Mouse (Mus musculus): ENCODE measurements at regions not wholly inside any gene's neighbourhood (a gene's known extent, or its start where the extent isn't known, plus 50 kb on each side); places are given as distances from the start of the nearest gene placed in this dataset.

- TF ChIP-seq MYOD1 (IDR thresholded peaks at IDR 0.05; ENCODE audit: control insufficient read depth in 1 of 3, insufficient read length in 2 of 3, low read depth in 2 of 3) (no peak), POLR2A (IDR thresholded peaks at IDR 0.05; ENCODE audit: insufficient read length, low read depth) (no peak), REST (IDR thresholded peaks at IDR 0.05; ENCODE audit: insufficient read depth, insufficient read length) (no peak)
These were observed 158.6 kb upstream of the Gimd1 start for GRCm38 (mm10) chr3:132471070-132471469.
